Mouse (Mus musculus) hindbrain, embryonic 14.5 days (tissue): Measurements from ENCODE around the gene Fam198a. TPM values are rescaled to one million over a fixed set of nuclear protein-coding genes. Genes with fewer than 3 reads are reported as not detected.

Experiments used
- ATAC-seq: fragments of 200-750 bp; cut with Nextera tagmentation; 2 replicates; pipeline ENCODE4 v1.8.0; 2017; ENCODE audit warnings: moderate number of reproducible peaks, mild to moderate bottlenecking, moderate TSS enrichment, moderate library complexity; ENCODE audit not compliant: low FRiP score
- DNase-seq: peaks from one replicate; pipeline ENCODE4 v3.0.0-alpha.2; 2015; ENCODE audit warnings: low spot score
- H3K27ac ChIP-seq: fragments of 300-500 bp; sonication (generic); 2 replicates; pipeline ENCODE4 v1.5.1; 2014; ENCODE audit warnings: mild to moderate bottlenecking, moderate library complexity
- H3K27me3 ChIP-seq: fragments of 300-500 bp; sonication (generic); 2 replicates; pipeline ENCODE4 v1.6.1; 2014; ENCODE audit warnings: mild to moderate bottlenecking, low read length, mixed read lengths; ENCODE audit not compliant: control insufficient read depth, insufficient read depth
- H3K36me3 ChIP-seq: fragments of 300-500 bp; sonication (generic); replicated peaks from 2 replicates; pipeline ENCODE4 v1.6.1; 2014; ENCODE audit not compliant: control insufficient read depth, insufficient read depth
- H3K4me1 ChIP-seq: fragments of 300-500 bp; sonication (generic); replicated peaks from 2 replicates; pipeline ENCODE4 v1.6.1; 2014; ENCODE audit warnings: antibody characterized with exemption, low read length, mixed read lengths; ENCODE audit not compliant: control insufficient read depth, insufficient read depth
- H3K4me2 ChIP-seq: fragments of 300-500 bp; sonication (generic); replicated peaks from 2 replicates; pipeline ENCODE4 v1.6.1; 2014; ENCODE audit warnings: mild to moderate bottlenecking, moderate library complexity
- H3K4me3 ChIP-seq: fragments of 300-500 bp; sonication (generic); replicated peaks from 2 replicates; pipeline ENCODE4 v1.5.1; 2014; ENCODE audit warnings: mild to moderate bottlenecking, low read length
- H3K9ac ChIP-seq: fragments of 300-500 bp; sonication (generic); 2 replicates; pipeline ENCODE4 v1.6.1; 2014
- H3K9me3 ChIP-seq: fragments of 300-500 bp; sonication (generic); 2 replicates; pipeline ENCODE4 v1.6.1; 2016; ENCODE audit warnings: low read length; ENCODE audit not compliant: control insufficient read depth
- WGBS: fragments of 180-500 bp; shearing (Covaris S2); extraction: QIAGEN DNeasy Blood & Tissue Kit; methylation state at CpG from one replicate; pipeline ENCODE4 v1.1.7; 2014; 5-methylcytosine and 5-hydroxymethylcytosine counted together
- polyA plus RNA-seq: library from polyadenylated mRNA; unstranded; fragments of >200 nt; fragmentation: Nextera tagmentation; extraction: Ambion mirVana; gene quantifications from 2 replicates; pipeline ENCODE4 v1.2.1, GENCODE M21; 2014

Gene Fam198a
- polyA plus RNA-seq, 1 experiment from 2014 or later = 1.7 TPM

DNA sequence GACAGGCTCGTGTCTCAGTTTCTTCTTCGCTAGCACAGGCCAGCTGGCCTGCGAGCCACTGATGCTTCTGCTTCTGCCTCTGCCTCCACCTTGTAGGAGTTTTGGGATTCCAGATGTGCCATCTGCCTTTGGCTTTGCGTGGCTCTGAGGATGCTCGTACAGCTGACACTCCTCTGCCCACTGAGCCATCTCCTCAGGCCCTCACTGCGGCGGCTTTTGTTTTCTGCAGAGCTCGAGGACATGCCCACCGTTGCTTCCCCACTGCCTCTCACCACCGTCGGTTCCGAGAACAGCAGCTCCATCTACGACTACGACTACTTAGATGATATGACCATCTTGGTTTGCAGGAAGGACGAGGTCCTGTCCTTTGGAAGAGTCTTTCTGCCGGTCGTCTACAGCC lies 42.5 kb upstream of the Fam198a start:
- Histone ChIP-seq H3K4me1 (no peaks in the 10 kb centered on the region), H3K9ac (no peak overlapping the region), H3K4me3 (no peak overlapping the region), H3K27ac (no peak overlapping the region), H3K9me3 (no peaks in the 10 kb centered on the region), H3K36me3 (no peaks in the 10 kb centered on the region), H3K4me2 (no peak overlapping the region), H3K27me3 (no peaks in the 10 kb centered on the region)
- 93% methylated on average over 17 of the region's 17 CpGs for WGBS
- ATAC-seq (no peak), DNase-seq (no peak)

DNA sequence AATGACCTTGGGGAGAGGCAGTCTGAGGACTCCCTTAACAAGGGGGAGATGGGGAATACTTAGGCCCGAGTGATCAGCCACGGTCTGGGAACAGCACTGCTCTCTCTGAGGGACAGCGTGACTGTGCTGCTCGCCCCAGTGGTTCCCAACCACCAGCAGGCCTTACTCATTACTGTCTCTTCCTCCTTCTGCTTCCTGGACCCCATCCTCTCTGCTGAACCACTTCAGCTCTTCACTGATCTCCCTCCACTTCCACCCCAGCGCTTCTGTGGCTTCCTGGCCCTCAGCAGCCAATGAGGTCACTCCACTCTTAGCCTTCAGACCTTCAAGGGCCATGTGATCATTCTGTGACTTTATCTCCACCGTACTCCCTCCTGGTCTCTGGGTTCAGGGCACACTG lies 41.2 kb upstream of the Fam198a start:
- no peak for ATAC-seq

DNA sequence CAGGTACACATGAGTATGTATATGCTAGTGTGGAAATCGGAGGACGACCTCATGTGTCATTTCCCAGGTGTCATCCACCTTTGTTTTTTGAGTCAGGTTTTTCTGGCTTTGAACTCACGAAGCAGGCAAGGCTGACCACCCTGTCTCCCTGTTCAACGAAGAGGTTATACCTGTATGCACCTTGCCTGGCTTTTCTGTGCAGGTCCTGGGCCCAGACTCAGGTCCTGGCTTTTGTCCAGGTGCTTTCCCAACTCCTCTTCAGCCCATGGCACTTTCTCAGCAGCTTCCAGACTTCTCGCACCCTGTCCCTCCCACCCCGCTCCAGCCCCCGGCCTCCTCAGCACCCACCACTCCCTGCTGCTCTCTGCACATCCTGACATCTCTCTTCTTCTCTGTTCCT lies 39.6 kb upstream of the Fam198a start:
- Histone ChIP-seq H3K9ac (no peak overlapping the region), H3K36me3 (no peaks in the 10 kb centered on the region), H3K4me2 (no peak overlapping the region), H3K27ac (no peak overlapping the region), H3K4me3 (no peak overlapping the region), H3K27me3 (no peaks in the 10 kb centered on the region), H3K4me1 (no peaks in the 10 kb centered on the region), H3K9me3 (no peaks in the 10 kb centered on the region)
- DNase-seq = no peak
- no peak for ATAC-seq
- WGBS = 90% methylated on average over 7 of the region's 7 CpGs

More for the DNA sequence above, 41.2 kb upstream of the Fam198a start:
- 82% methylated on average over 6 of the region's 6 CpGs for WGBS
- H3K27me3 ChIP-seq = no peaks in the 10 kb centered on the region
- DNase-seq = no peak
- no peak overlapping the region for H3K4me3 ChIP-seq
- H3K4me1 ChIP-seq = no peaks in the 10 kb centered on the region
- no peak overlapping the region for H3K27ac ChIP-seq
- H3K36me3 ChIP-seq = no peaks in the 10 kb centered on the region
- no peak overlapping the region for H3K4me2 ChIP-seq
- no peak overlapping the region for H3K9ac ChIP-seq
- no peaks in the 10 kb centered on the region for H3K9me3 ChIP-seq

DNA sequence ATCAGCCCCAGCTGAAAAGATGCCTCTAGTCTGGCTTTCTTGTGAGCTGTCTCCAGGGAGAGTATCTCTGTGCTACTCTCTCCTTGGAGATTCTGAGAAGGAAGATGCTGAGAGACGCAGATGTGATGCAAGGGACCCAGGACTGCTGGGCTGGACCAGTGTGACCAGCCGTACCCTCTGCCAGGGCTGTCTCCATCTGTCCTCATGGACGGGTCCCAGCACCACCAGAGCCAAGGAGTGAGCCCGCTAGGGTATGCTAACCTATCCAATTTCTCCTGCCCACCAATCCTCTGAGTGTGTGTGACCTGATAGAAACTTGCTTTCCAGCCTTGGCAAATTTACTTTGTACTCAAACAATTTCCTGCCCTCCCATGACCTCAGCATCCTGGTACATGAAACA lies 38.0 kb upstream of the Fam198a start:
- DNase-seq (no peak), ATAC-seq (no peak)
- 87% methylated on average over 4 of the region's 4 CpGs for WGBS
- no peak overlapping the region for H3K27ac ChIP-seq
- H3K4me3 ChIP-seq = no peak overlapping the region
- H3K9ac ChIP-seq = no peak overlapping the region
- no peaks in the 10 kb centered on the region for H3K9me3 ChIP-seq
- H3K4me1 ChIP-seq = no peaks in the 10 kb centered on the region
- H3K36me3 ChIP-seq = no peaks in the 10 kb centered on the region
- no peak overlapping the region for H3K4me2 ChIP-seq
- H3K27me3 ChIP-seq = no peaks in the 10 kb centered on the region

DNA sequence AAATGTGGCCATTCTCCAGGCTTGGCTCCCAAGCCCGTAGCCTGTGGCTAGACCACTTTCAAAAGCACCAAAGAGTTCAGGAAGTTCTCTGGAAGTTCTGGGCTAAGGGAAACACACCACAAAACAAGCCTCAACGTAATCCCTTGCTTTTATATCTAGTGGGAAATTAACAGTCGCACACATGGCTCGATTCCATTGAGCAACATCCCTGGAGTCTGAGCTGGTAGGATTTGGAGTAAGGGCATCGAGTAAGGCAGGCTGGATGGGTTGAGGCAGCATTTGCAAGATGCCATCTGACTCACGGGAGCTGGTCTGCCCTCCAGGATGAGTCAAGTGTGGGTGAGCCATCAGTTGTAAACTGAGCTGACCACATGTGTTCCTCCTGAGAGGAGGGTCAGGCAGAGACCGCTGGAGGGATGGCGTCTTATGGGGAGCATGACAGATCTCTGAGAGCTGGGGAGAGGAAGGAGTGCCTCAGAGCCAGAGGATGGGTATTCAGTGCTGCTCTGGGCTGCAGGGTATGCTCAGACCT lies 36.5 kb upstream of the Fam198a start:
- 82% methylated on average over 8 of the region's 8 CpGs for WGBS
- Histone ChIP-seq H3K27ac (no peak overlapping the region), H3K4me1 (no peaks in the 10 kb centered on the region), H3K9ac (no peak overlapping the region), H3K9me3 (no peaks in the 10 kb centered on the region), H3K4me2 (no peak overlapping the region), H3K36me3 (no peaks in the 10 kb centered on the region), H3K4me3 (no peak overlapping the region), H3K27me3 (no peaks in the 10 kb centered on the region)
- DNase-seq = no peak
- ATAC-seq = no peak

DNA sequence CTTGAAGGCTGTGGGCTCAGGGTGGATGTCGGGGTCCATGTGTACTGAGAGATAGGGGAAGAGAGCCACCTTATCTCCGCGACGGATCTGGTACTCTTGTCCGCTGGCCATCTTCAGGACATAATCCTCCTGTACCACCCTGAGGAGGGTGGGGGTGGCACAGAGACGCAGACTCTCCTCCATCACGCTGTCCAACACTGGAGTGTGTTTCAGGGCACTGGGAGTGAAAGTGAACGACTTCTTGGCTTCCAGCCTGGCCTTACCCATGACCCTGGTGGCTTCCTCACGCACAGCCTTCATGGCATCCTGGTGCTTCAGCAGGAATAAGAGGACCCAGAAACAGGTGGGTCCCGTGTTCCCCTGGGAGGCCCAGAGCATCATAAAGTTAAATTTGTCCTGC lies 35.7 kb upstream of the Fam198a start:
- no peaks in the 10 kb centered on the region for H3K27me3 ChIP-seq
- H3K4me3 ChIP-seq = no peak overlapping the region
- no peak overlapping the region for H3K27ac ChIP-seq
- H3K9ac ChIP-seq = no peak overlapping the region
- H3K4me1 ChIP-seq = no peaks in the 10 kb centered on the region
- no peak overlapping the region for H3K4me2 ChIP-seq
- no peaks in the 10 kb centered on the region for H3K9me3 ChIP-seq
- WGBS = 95% methylated on average over 10 of the region's 10 CpGs
- no peaks in the 10 kb centered on the region for H3K36me3 ChIP-seq
- ATAC-seq (no peak), DNase-seq (no peak)

DNA sequence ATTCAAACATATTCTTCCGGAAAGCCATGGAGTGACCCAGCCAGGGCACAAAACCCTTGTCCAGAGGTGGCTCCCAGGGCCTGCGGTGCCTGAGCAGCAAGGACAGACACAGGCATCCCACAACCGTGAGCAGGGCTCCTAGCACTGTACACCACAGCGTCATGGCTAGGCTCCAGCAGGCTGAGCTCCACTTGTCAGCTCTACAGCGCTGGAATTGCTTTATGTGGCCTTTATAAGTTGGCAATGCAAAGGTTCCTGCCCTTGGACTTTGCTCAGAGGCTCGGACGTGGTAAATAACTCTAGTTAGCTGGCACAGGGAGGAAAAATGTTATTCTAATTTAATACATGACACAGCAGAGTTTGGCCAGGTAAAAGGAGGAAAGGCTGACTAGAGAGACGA lies 34.7 kb upstream of the Fam198a start, which contains the start of gene Cyp8b1:
Cyp8b1 (minus strand) TSS at position 204 of the 400 bp plus-strand sequence.
- 88% methylated on average over 8 of the region's 8 CpGs for WGBS
- ATAC-seq = no peak
- H3K27me3 ChIP-seq = no peaks in the 10 kb centered on the region
- no peaks in the 10 kb centered on the region for H3K36me3 ChIP-seq
- H3K9ac ChIP-seq = no peak within 1 kb of the TSS
- H3K4me1 ChIP-seq = no peaks in the 10 kb centered on the region
- H3K4me3 ChIP-seq = no peak within 1 kb of the TSS
- no peaks in the 10 kb centered on the region for H3K9me3 ChIP-seq
- DNase-seq = no peak
- H3K27ac ChIP-seq = no peak within 1 kb of the TSS
- no peak within 1 kb of the TSS for H3K4me2 ChIP-seq

DNA sequence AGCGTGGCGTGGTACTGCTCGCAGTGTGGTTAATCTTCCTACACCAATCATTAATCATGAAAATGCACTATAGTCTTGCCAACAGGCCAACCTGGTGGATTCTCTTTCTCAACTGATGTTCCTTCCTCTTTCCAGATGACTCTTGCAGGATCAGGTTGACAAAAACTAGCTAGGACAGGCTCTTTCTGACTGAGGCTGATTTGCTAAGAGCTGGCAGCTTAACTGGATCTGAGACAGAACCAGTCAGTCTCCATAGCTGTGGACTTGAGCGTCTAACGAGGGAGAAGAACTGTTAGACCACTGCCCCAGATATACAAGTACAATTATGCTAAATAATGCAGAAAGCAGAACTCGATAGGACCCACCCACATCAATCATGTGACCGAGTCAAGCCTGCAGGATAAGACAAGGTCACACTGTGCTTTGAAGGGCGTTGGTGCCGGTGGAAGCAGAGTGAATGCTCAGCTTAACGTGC lies 31.7 kb upstream of the Fam198a start:
- ATAC-seq = no peak
- WGBS = 80% methylated on average over 10 of the region's 10 CpGs
- Histone ChIP-seq H3K9me3 (no peaks in the 10 kb centered on the region), H3K27me3 (no peaks in the 10 kb centered on the region), H3K27ac (no peak overlapping the region), H3K4me3 (no peak overlapping the region), H3K4me2 (no peak overlapping the region), H3K4me1 (no peaks in the 10 kb centered on the region), H3K9ac (no peak overlapping the region), H3K36me3 (no peaks in the 10 kb centered on the region)
- no peak for DNase-seq

DNA sequence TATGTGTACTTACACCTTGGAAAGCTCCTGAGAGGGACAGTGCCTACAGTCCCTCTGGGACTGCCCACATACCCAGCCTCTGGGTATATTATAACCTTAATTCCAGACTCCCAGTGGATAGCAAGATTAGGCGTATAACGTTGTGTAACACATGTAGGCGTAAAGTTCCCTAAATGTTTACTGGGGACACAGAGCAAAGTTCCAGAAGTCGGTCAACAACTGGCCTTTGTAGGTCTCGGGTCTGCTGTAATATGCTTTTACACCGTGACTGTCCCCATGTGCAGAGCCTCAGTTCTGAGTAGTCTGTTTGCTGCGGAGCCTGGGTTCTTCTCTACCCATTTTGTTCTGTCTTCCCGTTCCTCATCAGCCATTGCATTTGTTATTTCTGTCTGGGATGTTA lies 27.3 kb upstream of the Fam198a start:
- Histone ChIP-seq H3K9ac (no peak overlapping the region), H3K27ac (no peak overlapping the region), H3K4me3 (no peak overlapping the region), H3K36me3 (no peaks in the 10 kb centered on the region), H3K4me1 (no peaks in the 10 kb centered on the region), H3K4me2 (no peak overlapping the region), H3K9me3 (no peaks in the 10 kb centered on the region), H3K27me3 (no peaks in the 10 kb centered on the region)
- no peak for DNase-seq
- 87% methylated on average over 8 of the region's 8 CpGs for WGBS
- ATAC-seq = no peak

DNA sequence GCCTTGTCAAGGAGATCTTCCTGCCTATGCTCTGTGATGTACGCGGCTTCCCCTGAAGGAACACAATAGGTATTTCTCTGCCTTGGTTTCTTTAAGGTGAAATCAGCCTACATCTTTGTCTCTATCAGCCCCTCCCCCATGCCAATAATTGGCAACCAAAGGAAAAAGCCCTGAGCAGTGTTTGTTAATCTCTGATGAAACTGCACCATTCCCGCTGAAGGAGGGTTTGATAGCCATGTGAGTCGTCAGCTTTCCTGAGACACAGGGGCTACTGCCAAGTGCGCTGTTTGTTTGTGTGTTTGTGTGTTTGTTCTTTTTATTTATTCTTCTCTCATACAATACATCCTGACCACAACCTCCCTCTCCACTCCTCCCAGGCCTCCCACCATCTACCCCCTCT lies 26.9 kb upstream of the Fam198a start:
- WGBS = 78% methylated on average over 5 of the region's 5 CpGs
- Histone ChIP-seq H3K9me3 (no peaks in the 10 kb centered on the region), H3K4me1 (no peaks in the 10 kb centered on the region), H3K9ac (no peak overlapping the region), H3K36me3 (no peaks in the 10 kb centered on the region), H3K4me2 (no peak overlapping the region), H3K27me3 (no peaks in the 10 kb centered on the region), H3K27ac (no peak overlapping the region), H3K4me3 (no peak overlapping the region)
- ATAC-seq (no peak), DNase-seq (no peak)
